Mouse (Mus musculus): ENCODE data around the gene Pcgf2. TPM values are rescaled to one million over a fixed set of nuclear protein-coding genes. Genes with fewer than 3 reads are reported as not detected.

Pcgf2 gene
- polyA plus RNA-seq, 1 experiment, result 29.2 TPM

DNA sequence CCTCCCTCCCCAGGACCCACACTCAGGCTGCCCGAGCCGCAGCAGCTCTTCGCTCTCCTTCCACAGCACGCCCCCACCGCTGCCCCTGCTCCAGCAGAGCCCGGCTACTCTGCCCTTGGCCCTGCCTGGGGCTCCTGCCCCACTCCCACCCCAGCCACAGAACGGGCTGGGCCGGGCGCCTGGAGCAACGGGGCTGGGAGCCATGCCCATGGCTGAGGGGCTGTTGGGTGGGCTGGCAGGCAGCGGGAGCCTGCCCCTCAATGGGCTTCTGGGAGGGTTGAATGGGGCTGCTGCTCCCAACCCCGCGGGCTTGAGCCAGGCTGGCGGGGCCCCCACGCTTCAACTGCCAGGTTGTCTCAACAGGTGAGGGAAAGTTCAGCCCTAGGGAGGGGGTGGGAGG, 22.0 kb downstream of the Pcgf2 start:
- peaks cover 51% of the 10 kb centered on the region for H3K36me3 ChIP-seq (ENCODE audit: control insufficient read depth, insufficient read depth)
- H3K4me3 ChIP-seq (ENCODE audit: insufficient read depth, poor library complexity, severe bottlenecking), result no peak overlapping the region
- H3ac ChIP-seq (ENCODE audit: control insufficient read depth, insufficient read length, low read depth), result no peak overlapping the region
- TF ChIP-seq FOSL1 (IDR thresholded peaks at IDR 0.05; ENCODE audit: insufficient read depth, low read length, poor library complexity, severe bottlenecking) (no peak), MYOG (IDR thresholded peaks at IDR 0.05; ENCODE audit: control insufficient read depth, extremely low read depth, insufficient read length) (no peak), USF1 (IDR thresholded peaks at IDR 0.05; ENCODE audit: low read depth) (no peak), MAX (IDR thresholded peaks at IDR 0.05) (no peak), MYOD1 (IDR thresholded peaks at IDR 0.05; ENCODE audit: control insufficient read depth, insufficient read length, low read depth) (no peak), CTCF (IDR thresholded peaks at IDR 0.05; ENCODE audit: control insufficient read depth, insufficient read depth, insufficient read length) (no peak), CEBPB (IDR thresholded peaks at IDR 0.05; ENCODE audit: low read depth) (no peak)
- H3K79me2 ChIP-seq (ENCODE audit: control insufficient read depth, insufficient read depth), result no peaks in the 10 kb centered on the region
- H3K79me3 ChIP-seq (ENCODE audit: low read depth), result no peaks in the 10 kb centered on the region
- no peaks in the 10 kb centered on the region for H3K27me3 ChIP-seq (ENCODE audit: control insufficient read depth, insufficient read depth, insufficient read length)

- Histone ChIP-seq H3K4me3 (ENCODE audit: insufficient read depth, poor library complexity, severe bottlenecking) (no peak overlapping the region), H3K79me2 (ENCODE audit: control insufficient read depth, insufficient read depth) (no peaks in the 10 kb centered on the region), H3ac (ENCODE audit: control insufficient read depth, insufficient read length, low read depth) (no peak overlapping the region), H3K36me3 (ENCODE audit: control insufficient read depth, insufficient read depth) (peaks cover 55% of the 10 kb centered on the region), H3K79me3 (ENCODE audit: low read depth) (no peaks in the 10 kb centered on the region), H3K27me3 (ENCODE audit: control insufficient read depth, insufficient read depth, insufficient read length) (no peaks in the 10 kb centered on the region)
- TF ChIP-seq FOSL1 (IDR thresholded peaks at IDR 0.05; ENCODE audit: insufficient read depth, low read length, poor library complexity, severe bottlenecking) (no peak), CEBPB (IDR thresholded peaks at IDR 0.05; ENCODE audit: low read depth) (no peak), MAX (IDR thresholded peaks at IDR 0.05) (no peak), CTCF (IDR thresholded peaks at IDR 0.05; ENCODE audit: control insufficient read depth, insufficient read depth, insufficient read length) (no peak)
These were observed 22.5 kb downstream of the Pcgf2 start for GRCm38 (mm10) chr11:97677842-97678241.

GRCm38 (mm10) chr11:97677381-97677780, 22.9 kb downstream of the Pcgf2 start:
- H3K4me3 ChIP-seq (ENCODE audit: insufficient read depth, poor library complexity, severe bottlenecking), result no peak overlapping the region
- TF ChIP-seq FOSL1 (IDR thresholded peaks at IDR 0.05; ENCODE audit: insufficient read depth, low read length, poor library complexity, severe bottlenecking) (no peak), MAX (IDR thresholded peaks at IDR 0.05) (no peak), USF1 (IDR thresholded peaks at IDR 0.05; ENCODE audit: low read depth) (no peak), CEBPB (IDR thresholded peaks at IDR 0.05; ENCODE audit: low read depth) (no peak), MYOD1 (IDR thresholded peaks at IDR 0.05; ENCODE audit: control insufficient read depth, insufficient read length, low read depth) (no peak), MYOG (IDR thresholded peaks at IDR 0.05; ENCODE audit: control insufficient read depth, extremely low read depth, insufficient read length) (no peak), CTCF (IDR thresholded peaks at IDR 0.05; ENCODE audit: control insufficient read depth, insufficient read depth, insufficient read length) (no peak)
- H3K79me3 ChIP-seq (ENCODE audit: low read depth), result no peaks in the 10 kb centered on the region
- no peaks in the 10 kb centered on the region for H3K27me3 ChIP-seq (ENCODE audit: control insufficient read depth, insufficient read depth, insufficient read length)
- H3K79me2 ChIP-seq (ENCODE audit: control insufficient read depth, insufficient read depth), result no peaks in the 10 kb centered on the region
- H3ac ChIP-seq (ENCODE audit: control insufficient read depth, insufficient read length, low read depth), result no peak overlapping the region
- peaks cover 60% of the 10 kb centered on the region for H3K36me3 ChIP-seq (ENCODE audit: control insufficient read depth, insufficient read depth)

DNA sequence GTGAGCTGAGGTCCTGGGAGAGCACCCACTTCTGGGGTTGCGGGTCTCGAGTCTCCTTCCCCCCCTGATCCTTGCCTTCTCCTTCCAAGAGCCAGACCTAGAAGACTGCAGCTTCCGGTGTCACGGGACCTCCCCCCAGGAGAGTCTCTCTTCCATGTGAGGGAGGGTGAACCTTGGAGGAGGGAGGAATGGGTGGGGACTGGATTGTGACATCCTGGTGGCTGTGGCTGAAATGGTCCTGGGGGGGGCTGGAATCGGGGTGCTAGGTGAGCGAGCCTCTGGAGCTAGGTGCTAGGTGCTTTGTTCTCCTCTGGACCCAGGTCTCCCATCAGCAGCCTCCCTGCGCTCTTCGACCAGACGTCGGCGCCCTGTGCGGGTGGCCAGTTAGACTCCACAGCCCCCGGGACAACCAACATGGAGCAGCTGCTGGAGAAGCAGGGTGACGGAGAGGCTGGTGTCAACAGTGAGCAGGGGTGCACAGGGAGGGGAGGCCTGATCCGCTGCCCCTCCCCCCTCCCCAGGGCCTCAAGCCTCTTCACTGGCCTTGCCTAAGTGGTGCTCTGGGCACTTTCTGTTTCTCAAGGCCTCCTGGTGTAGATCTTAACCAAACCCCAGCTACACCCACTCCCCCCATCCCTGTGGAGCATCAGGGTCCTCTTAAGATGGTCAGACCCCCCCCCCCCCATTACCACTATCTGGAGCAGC, 24.1 kb downstream of the Pcgf2 start:
- Histone ChIP-seq H3K79me2 (ENCODE audit: control insufficient read depth, insufficient read depth) (no peaks in the 10 kb centered on the region), H3K79me3 (ENCODE audit: low read depth) (no peaks in the 10 kb centered on the region), H3ac (ENCODE audit: control insufficient read depth, insufficient read length, low read depth) (no peak overlapping the region), H3K4me3 (ENCODE audit: insufficient read depth, poor library complexity, severe bottlenecking) (no peak overlapping the region), H3K36me3 (ENCODE audit: control insufficient read depth, insufficient read depth) (peaks cover 65% of the 10 kb centered on the region), H3K27me3 (ENCODE audit: control insufficient read depth, insufficient read depth, insufficient read length) (no peaks in the 10 kb centered on the region)
- no peak for TF ChIP-seq CTCF (IDR thresholded peaks at IDR 0.05; ENCODE audit: control insufficient read depth, insufficient read depth, insufficient read length)
- no peak for TF ChIP-seq USF1 (IDR thresholded peaks at IDR 0.05; ENCODE audit: low read depth)
- TF ChIP-seq MYOD1 (IDR thresholded peaks at IDR 0.05; ENCODE audit: control insufficient read depth, insufficient read length, low read depth), result no peak
- TF ChIP-seq MAX (IDR thresholded peaks at IDR 0.05), result no peak
- no peak for TF ChIP-seq FOSL1 (IDR thresholded peaks at IDR 0.05; ENCODE audit: insufficient read depth, low read length, poor library complexity, severe bottlenecking)
- TF ChIP-seq MYOG (IDR thresholded peaks at IDR 0.05; ENCODE audit: control insufficient read depth, extremely low read depth, insufficient read length), result no peak
- TF ChIP-seq CEBPB (IDR thresholded peaks at IDR 0.05; ENCODE audit: low read depth), result no peak

DNA sequence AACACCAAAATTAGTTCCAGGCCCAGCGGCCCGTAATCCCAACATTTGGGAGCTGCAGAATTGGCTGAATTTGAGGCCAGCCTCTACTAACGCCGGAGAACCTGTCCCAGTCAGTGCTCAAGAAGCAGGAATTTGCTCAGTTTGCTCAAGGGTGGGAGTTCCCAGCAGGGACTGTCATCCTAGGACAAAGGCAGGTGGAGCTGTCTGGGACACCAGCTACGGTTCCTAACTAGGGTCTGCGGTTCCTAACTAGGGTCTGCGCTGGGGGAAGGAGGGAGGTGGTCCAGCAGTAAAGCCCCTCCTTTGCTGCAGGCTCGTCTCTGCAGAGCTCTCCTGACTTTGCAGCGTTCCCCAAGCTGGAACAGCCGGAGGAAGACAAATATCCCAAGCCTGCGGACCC, 27.1 kb downstream of the Pcgf2 start:
- H3K36me3 ChIP-seq (ENCODE audit: control insufficient read depth, insufficient read depth), result peaks cover 54% of the 10 kb centered on the region
- no peak for TF ChIP-seq CTCF (IDR thresholded peaks at IDR 0.05; ENCODE audit: control insufficient read depth, insufficient read depth, insufficient read length)
- no peak for TF ChIP-seq FOSL1 (IDR thresholded peaks at IDR 0.05; ENCODE audit: insufficient read depth, low read length, poor library complexity, severe bottlenecking)
- TF ChIP-seq USF1 (IDR thresholded peaks at IDR 0.05; ENCODE audit: low read depth), result no peak
- no peak for TF ChIP-seq MYOG (IDR thresholded peaks at IDR 0.05; ENCODE audit: control insufficient read depth, extremely low read depth, insufficient read length)
- no peak for TF ChIP-seq MAX (IDR thresholded peaks at IDR 0.05)
- no peak for TF ChIP-seq MYOD1 (IDR thresholded peaks at IDR 0.05; ENCODE audit: control insufficient read depth, insufficient read length, low read depth)
- TF ChIP-seq CEBPB (IDR thresholded peaks at IDR 0.05; ENCODE audit: low read depth), result no peak
- H3K4me3 ChIP-seq (ENCODE audit: insufficient read depth, poor library complexity, severe bottlenecking), result no peak overlapping the region
- H3K79me2 ChIP-seq (ENCODE audit: control insufficient read depth, insufficient read depth), result no peaks in the 10 kb centered on the region
- no peaks in the 10 kb centered on the region for H3K27me3 ChIP-seq (ENCODE audit: control insufficient read depth, insufficient read depth, insufficient read length)
- no peak overlapping the region for H3ac ChIP-seq (ENCODE audit: control insufficient read depth, insufficient read length, low read depth)
- H3K79me3 ChIP-seq (ENCODE audit: low read depth), result no peaks in the 10 kb centered on the region

- Histone ChIP-seq H3K79me2 (ENCODE audit: control insufficient read depth, insufficient read depth) (peaks cover 6% of the 10 kb centered on the region), H3K4me3 (ENCODE audit: insufficient read depth, poor library complexity, severe bottlenecking) (no peak overlapping the region), H3K27me3 (ENCODE audit: control insufficient read depth, insufficient read depth, insufficient read length) (no peaks in the 10 kb centered on the region), H3K36me3 (ENCODE audit: control insufficient read depth, insufficient read depth) (peaks cover 58% of the 10 kb centered on the region), H3ac (ENCODE audit: control insufficient read depth, insufficient read length, low read depth) (no peak overlapping the region), H3K79me3 (ENCODE audit: low read depth) (no peaks in the 10 kb centered on the region)
- TF ChIP-seq MYOG (IDR thresholded peaks at IDR 0.05; ENCODE audit: control insufficient read depth, extremely low read depth, insufficient read length), result no peak
- no peak for TF ChIP-seq USF1 (IDR thresholded peaks at IDR 0.05; ENCODE audit: low read depth)
- no peak for TF ChIP-seq CTCF (IDR thresholded peaks at IDR 0.05; ENCODE audit: control insufficient read depth, insufficient read depth, insufficient read length)
- TF ChIP-seq MYOD1 (IDR thresholded peaks at IDR 0.05; ENCODE audit: control insufficient read depth, insufficient read length, low read depth), result no peak
- no peak for TF ChIP-seq FOSL1 (IDR thresholded peaks at IDR 0.05; ENCODE audit: insufficient read depth, low read length, poor library complexity, severe bottlenecking)
- no peak for TF ChIP-seq MAX (IDR thresholded peaks at IDR 0.05)
- no peak for TF ChIP-seq CEBPB (IDR thresholded peaks at IDR 0.05; ENCODE audit: low read depth)
These were observed 29.1 kb downstream of the Pcgf2 start for GRCm38 (mm10) chr11:97671177-97671527.

All from C2C12 (cell line).